Mouse (Mus musculus) left cerebral cortex, postnatal 36 days (tissue): ENCODE measurements around the gene Eloa. TPM values are rescaled to one million over a fixed set of nuclear protein-coding genes. Genes with fewer than 3 reads are reported as not detected.
"Not testable (repeated sequence)": the region's sequence is repeated elsewhere in the genome, so short reads cannot be mapped to it uniquely, and the experiment has no call there.

ENCODE experiments used
- DNase-seq, 2 experiments: peaks; one replicate each; pipeline ENCODE4 v3.0.0; 2021 to 2022; ENCODE audit warnings: low spot score in 2 of 2, mixed read lengths in 1 of 2
- intact Hi-C: fragments of 180-260 bp; cut with DNase I; formaldehyde crosslinking; loops from one replicate; pipeline ENCODE4 v1.15.1; 2025
- total RNA-seq, 2 experiments: library from RNA; stranded (reverse); gene quantifications; 2 replicates each; pipeline ENCODE4 v1.2.3; 2021

The Eloa gene
- total RNA-seq, 2 experiments from 2014 or later: 27.7 to 29.4 TPM

- DNase-seq: peak; percentile 92 to 94
- intact Hi-C loops: loop anchor here (5.0 kb wide), 1 partner anchor 35 kb away; the partner anchor contains the start of gene Eloa
Observed at GRCm38 (mm10) chr4:135986943-135987710, 34.4 kb downstream of the Eloa start, which contains the start of gene Pithd1. Gene Pithd1, minus strand, starts transcription at chr4:135987264.

GRCm38 (mm10) chr4:135986301-135986942 lies 35.1 kb downstream of the Eloa start:
- no peak for DNase-seq
- intact Hi-C loops: loop anchor here (5.0 kb wide), 1 partner anchor 36 kb away; the partner anchor contains the start of gene Eloa

- no peak for DNase-seq
- intact Hi-C loops: loop anchor here (5.0 kb wide), 1 partner anchor 37 kb away; the partner anchor contains the start of gene Eloa
Observed at GRCm38 (mm10) chr4:135985769-135986168, 35.8 kb downstream of the Eloa start.

DNA sequence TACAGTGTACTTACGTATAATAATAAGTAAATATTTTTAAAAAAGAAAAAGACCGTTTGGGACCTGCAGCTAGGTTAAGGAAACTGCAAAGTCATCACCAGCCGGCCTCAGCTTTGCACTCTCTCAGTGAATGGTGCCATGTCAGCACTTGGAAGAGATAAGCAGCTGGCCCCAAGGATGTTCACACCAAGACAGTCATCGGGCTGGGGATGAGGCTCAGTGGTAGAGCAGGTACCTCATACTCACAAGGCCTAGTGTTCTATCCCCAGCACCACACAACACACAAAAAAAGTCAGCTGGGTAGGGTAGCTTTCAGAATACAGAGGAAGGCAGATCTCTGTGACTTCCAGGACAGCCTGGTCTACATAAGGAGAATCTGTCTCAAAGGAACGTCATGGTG lies 36.4 kb downstream of the Eloa start:
- no peak for DNase-seq

DNA sequence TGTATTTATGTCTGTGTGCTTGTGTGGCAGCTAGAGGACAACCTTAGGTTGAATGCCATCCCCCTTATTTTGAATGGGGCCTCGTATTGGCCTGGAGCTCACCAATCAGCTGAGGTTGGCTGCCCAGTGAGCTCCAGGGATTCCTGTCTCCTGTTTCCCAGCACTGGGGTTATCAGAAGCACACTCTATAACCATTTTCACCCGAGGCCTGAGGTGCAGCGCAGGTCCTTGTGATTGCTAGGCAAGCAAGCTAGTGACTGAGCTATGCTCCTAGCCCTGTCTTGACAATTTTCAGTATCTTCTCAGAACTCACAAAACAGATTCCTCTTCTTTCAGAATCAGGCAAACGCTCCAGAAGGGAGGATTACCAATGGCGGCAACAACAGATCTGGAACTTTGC lies 37.0 kb downstream of the Eloa start:
- DNase-seq: no peak
- intact Hi-C loops: no loop called here

More for the DNA sequence above, 36.4 kb downstream of the Eloa start:
- intact Hi-C loops: loop anchor here (5.0 kb wide), 1 partner anchor 37 kb away; the partner anchor contains the start of gene Eloa

- peak; percentile 69 to 71 for DNase-seq
- intact Hi-C loops: no loop called here
Observed at GRCm38 (mm10) chr4:135981524-135982063, 40.0 kb downstream of the Eloa start.

- intact Hi-C loops, DNase-seq: not testable (repeated sequence)
Observed at GRCm38 (mm10) chr4:135980223-135980622, 41.3 kb downstream of the Eloa start.

- DNase-seq: peak in 1 of 2 experiments; percentile 1
- intact Hi-C loops: no loop called here
Observed at GRCm38 (mm10) chr4:135976146-135976545, 45.4 kb downstream of the Eloa start.

DNA sequence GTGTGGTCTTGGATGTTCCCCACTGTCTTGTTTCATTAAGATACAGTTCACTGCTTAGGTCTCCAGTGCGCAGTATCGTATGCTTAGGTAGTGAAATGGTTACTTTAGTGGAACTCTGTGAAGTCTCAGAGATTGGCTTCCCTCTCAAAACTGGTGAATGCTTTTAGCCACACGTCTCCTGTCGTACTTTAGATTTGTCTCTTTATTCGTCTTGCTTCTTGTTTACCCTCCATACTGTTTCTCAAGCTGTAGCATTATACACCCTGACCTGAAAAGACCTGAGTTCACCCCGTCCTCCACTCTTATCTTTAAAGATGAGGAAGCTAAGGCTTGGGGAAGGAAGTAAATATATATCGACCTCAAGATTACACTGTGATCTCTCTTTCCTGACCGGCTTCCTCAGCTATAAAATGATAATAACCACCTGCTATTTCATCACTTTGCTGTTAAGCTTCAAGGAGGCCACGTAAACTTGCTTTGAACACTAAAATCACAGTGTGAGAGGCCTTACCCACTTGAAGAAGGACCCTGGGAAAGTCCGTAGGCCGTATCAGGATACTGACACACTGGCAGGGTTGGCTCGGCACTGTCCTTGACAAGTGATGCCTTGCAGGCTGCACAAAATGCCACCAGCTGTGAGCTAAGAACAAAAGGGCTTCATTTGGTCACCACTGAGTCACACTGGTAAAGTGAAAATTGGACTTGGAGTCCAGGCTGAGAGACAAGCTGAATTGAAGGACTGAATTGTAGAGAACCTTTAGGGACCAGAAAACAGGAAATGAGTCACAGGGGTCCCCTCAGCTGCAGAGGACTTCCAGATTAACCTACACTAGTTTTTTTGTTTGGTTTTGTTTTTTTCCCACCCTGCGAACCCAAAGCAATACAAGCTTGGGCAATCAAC lies 48.4 kb downstream of the Eloa start:
- intact Hi-C loops: no loop called here
- DNase-seq: no peak

GRCm38 (mm10) chr4:135972556-135972906 lies 49.0 kb downstream of the Eloa start, which contains the start of gene Lypla2:
Gene Lypla2, minus strand, starts transcription at chr4:135972626.
- intact Hi-C loops: no loop called here
- DNase-seq: peak; percentile 93 to 94

- intact Hi-C loops: no loop called here
- no peak for DNase-seq
Observed at GRCm38 (mm10) chr4:135971805-135972555, 49.6 kb downstream of the Eloa start.

GRCm38 (mm10) chr4:135970585-135970984 lies 51.0 kb downstream of the Eloa start:
- no peak for DNase-seq
- intact Hi-C loops: no loop called here

GRCm38 (mm10) chr4:135969070-135969750 lies 52.4 kb downstream of the Eloa start:
- intact Hi-C loops: no loop called here

DNA sequence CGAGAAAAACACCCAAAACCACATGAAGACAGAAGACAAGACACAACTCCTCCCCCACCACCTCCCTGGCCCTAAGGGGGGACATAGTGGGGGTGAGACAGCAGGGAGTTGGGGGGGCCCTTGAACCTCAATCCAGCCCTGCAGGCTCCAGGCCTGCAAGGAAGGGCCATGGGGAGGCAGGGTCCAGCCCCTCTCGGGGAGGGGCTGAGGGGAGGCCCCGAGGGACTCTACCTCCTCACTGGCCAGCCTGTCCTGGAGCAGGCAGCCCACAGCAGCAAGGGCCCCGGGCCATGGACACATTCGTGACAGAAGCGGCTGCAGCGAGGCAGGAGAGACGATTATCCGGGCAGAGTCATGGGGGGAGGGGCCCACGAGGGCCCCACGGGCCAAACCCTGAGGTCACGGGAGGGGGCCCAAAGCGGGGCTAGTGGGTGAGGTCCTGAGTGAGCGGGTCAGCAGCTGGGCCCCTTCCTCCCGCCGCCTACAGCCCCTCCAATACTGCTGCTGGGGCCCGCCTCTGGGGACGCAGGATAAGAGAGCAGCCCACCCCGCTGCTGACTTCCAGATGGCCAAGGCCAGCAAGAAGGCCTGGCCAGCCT lies 53.2 kb downstream of the Eloa start:
- no peak for DNase-seq
- intact Hi-C loops: no loop called here

More at GRCm38 (mm10) chr4:135969070-135969750, 52.4 kb downstream of the Eloa start:
- no peak for DNase-seq

DNA sequence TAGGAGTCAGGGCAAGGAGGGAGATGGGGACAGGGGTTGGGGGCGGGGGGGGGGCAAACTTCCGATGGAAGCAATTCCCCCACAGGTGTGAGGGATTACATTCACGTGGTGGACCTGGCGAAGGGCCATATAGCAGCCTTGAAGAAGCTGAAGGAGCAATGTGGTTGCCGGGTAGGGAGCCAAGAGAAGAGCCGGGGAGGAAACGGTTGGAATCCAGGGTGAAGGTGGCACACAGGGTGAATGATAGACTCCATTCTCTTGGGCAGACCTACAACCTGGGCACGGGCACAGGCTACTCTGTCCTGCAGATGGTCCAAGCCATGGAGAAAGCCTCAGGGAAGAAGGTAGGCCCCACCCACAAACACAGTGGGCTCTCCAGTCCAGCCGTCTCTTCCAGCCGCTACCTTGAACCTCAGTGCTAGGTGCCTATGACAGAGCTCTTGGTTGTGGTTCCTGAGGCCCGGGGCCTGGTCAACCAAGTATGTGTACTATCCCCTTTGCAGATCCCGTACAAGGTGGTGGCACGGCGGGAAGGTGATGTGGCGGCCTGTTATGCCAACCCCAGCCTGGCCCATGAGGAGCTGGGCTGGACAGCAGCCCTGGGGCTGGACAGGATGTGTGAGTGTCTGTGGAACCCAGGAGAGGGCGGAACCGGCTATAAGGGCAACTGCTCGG lies 54.3 kb downstream of the Eloa start:
- intact Hi-C loops: no loop called here
- no peak for DNase-seq

DNA sequence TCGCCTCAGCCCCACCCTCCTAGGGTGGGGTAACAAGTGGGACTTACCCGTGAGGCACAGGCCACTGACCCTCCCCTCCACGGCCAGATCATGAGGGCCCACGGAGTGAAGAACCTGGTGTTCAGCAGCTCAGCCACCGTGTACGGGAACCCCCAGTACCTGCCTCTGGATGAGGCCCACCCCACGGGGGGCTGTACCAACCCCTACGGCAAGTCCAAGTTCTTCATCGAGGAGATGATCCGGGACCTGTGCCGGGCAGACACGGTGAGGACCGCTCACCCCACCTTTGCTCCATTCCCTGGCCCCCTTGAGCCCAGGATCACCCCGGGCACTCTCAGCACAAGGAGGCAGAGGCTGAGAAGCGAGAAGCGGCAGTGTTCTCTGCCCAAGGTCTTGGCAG lies 55.3 kb downstream of the Eloa start:
- intact Hi-C loops: no loop called here
- no peak for DNase-seq

DNA sequence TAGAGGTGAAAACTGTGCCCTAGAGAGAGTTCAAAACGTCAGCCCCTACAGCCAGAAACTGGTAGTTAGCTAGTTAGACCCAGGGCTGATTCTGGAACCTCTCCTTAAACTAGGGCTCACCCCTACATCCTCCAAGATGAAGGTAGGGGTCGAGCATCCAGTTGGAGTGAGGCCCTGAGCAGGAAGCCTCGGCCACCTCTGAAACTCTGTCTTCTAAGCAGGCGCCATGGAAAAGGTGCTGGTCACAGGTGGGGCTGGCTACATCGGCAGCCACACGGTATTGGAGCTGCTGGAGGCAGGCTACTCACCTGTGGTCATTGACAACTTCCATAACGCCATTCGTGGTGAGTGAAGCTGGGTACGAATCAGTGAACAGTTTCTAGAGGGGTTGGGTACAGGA lies 56.5 kb downstream of the Eloa start:
- intact Hi-C loops: no loop called here
- no peak for DNase-seq
